ENCODE assay signal across 34 mouse cellular contexts in genomic region chr14:62353793-62354192, GRCm38 (mm10).
"Had no signal": no experiment of that assay in that cellular context is flagged by ENCODE, and none has a peak within 500 bp of the region (broad histone marks: within the 10 kb centered on the region; RNA-seq: fewer than 3 reads in every experiment).

No protein-coding gene starts in this region.

- H3K27ac ChIP-seq: heart, embryonic 13.5 days; heart, embryonic 15.5 days; hindbrain, embryonic 10.5 days; hindbrain, embryonic 12.5 days; hindbrain, embryonic 13.5 days; hindbrain, embryonic 14.5 days; hindbrain, embryonic 15.5 days; hindbrain, postnatal 0 days; intestine, embryonic 15.5 days; kidney, embryonic 15.5 days; kidney, postnatal 0 days; layer of hippocampus, adult 2 months; left cerebral cortex, adult 2 months had no signal

- H3K4me1 ChIP-seq: heart, embryonic 15.5 days; hindbrain, embryonic 10.5 days; hindbrain, embryonic 12.5 days; hindbrain, embryonic 13.5 days; hindbrain, embryonic 15.5 days; intestine, embryonic 15.5 days had no signal

- H3K9ac ChIP-seq: heart, embryonic 12.5 days; heart, embryonic 13.5 days; heart, embryonic 15.5 days; hindbrain, embryonic 12.5 days; hindbrain, embryonic 13.5 days; hindbrain, embryonic 14.5 days; hindbrain, embryonic 15.5 days; intestine, embryonic 15.5 days; kidney, embryonic 15.5 days had no signal

- H3K27me3 ChIP-seq: heart, embryonic 12.5 days; heart, embryonic 13.5 days; heart, embryonic 15.5 days; hindbrain, embryonic 12.5 days; hindbrain, embryonic 13.5 days; hindbrain, embryonic 15.5 days; intestine, embryonic 15.5 days; kidney, embryonic 15.5 days had no signal

- DNase-seq: heart, postnatal 10 days; heart, postnatal 14 days; heart, postnatal 36 days; heart, postnatal 4 days; kidney, adult 11 months; kidney, adult 18-20 months; kidney, adult 2 months; kidney, adult 8-10 months; kidney, adult 9 months; kidney, postnatal 10 days; kidney, postnatal 14 days; kidney, postnatal 25 days; kidney, postnatal 36 days; kidney, postnatal 4 days; layer of hippocampus, adult 9-11 months; layer of hippocampus, postnatal 36 days had no signal

- ATAC-seq: hindbrain, embryonic 16.5 days; hindbrain, postnatal 0 days; inflammation-experienced regulatory T-cells, adult 6 months; intestine, embryonic 15.5 days; intestine, embryonic 16.5 days; intestine, postnatal 0 days had no signal

- H3K9me3 ChIP-seq: heart, embryonic 12.5 days; heart, embryonic 13.5 days; heart, embryonic 15.5 days; hindbrain, embryonic 10.5 days; hindbrain, embryonic 12.5 days; hindbrain, embryonic 13.5 days; hindbrain, embryonic 15.5 days; intestine, embryonic 15.5 days; kidney, embryonic 15.5 days had no signal

- H3K4me3 ChIP-seq: heart, embryonic 12.5 days; heart, embryonic 13.5 days; heart, embryonic 15.5 days; hindbrain, embryonic 10.5 days; hindbrain, embryonic 12.5 days; hindbrain, embryonic 13.5 days; hindbrain, embryonic 15.5 days; intestine, embryonic 15.5 days; kidney, embryonic 15.5 days; layer of hippocampus, adult 2 months; left cerebral cortex, adult 2 months had no signal

- H3K36me3 ChIP-seq: hindbrain, embryonic 15.5 days; intestine, embryonic 15.5 days had no signal

- H3K4me2 ChIP-seq: heart, embryonic 12.5 days; heart, embryonic 13.5 days; heart, embryonic 15.5 days; hindbrain, embryonic 12.5 days; hindbrain, embryonic 13.5 days; hindbrain, embryonic 14.5 days; hindbrain, embryonic 15.5 days; intestine, embryonic 15.5 days; kidney, embryonic 15.5 days had no signal
